Mouse (Mus musculus) testis, adult 2 months (tissue): ENCODE data around the gene Gltpd2. TPM values are rescaled to one million over a fixed set of nuclear protein-coding genes. Genes with fewer than 3 reads are reported as not detected.
A peak's percentile ranks its signal among the peaks of the same experiment; 100 is the strongest.
"Not testable (repeated sequence)": the region's sequence is repeated elsewhere in the genome, so short reads cannot be mapped to it uniquely, and the experiment has no call there.

Experiments used
- H3K27ac ChIP-seq: fragments of 200-500 bp; 2 replicates; pipeline ENCODE4 v1.5.1; 2012; ENCODE audit warnings: low read depth, low read length; ENCODE audit not compliant: control insufficient read depth, insufficient read depth
- H3K27me3 ChIP-seq: fragments of 200-500 bp; 2 replicates; pipeline ENCODE4 v1.6.1; 2012; ENCODE audit warnings: mild to moderate bottlenecking, low read length, moderate library complexity; ENCODE audit not compliant: control insufficient read depth, insufficient read depth
- H3K36me3 ChIP-seq: fragments of 200-500 bp; 2 replicates; pipeline ENCODE4 v1.6.1; 2012; ENCODE audit warnings: mild to moderate bottlenecking, low read length; ENCODE audit not compliant: control insufficient read depth, insufficient read depth
- H3K4me1 ChIP-seq: fragments of 200-500 bp; 2 replicates; pipeline ENCODE4 v1.6.1; 2012; ENCODE audit warnings: low read length; ENCODE audit not compliant: control insufficient read depth, insufficient read depth
- H3K4me3 ChIP-seq: fragments of 200-500 bp; 2 replicates; pipeline ENCODE4 v1.5.1; 2012; ENCODE audit warnings: low read depth, mild to moderate bottlenecking, low read length, moderate library complexity, mixed read lengths; ENCODE audit not compliant: control insufficient read depth
- CTCF ChIP-seq: fragments of 200-500 bp; IDR thresholded peaks from 2 replicates; pipeline ENCODE4 v1.5.1; 2012; ENCODE audit warnings: low read depth, mild to moderate bottlenecking, inconsistent platforms, low read length, moderate library complexity; ENCODE audit not compliant: control insufficient read depth, insufficient read depth, insufficient replicate concordance
- POLR2A ChIP-seq: fragments of 200-500 bp; IDR thresholded peaks from 2 replicates; pipeline ENCODE4 v1.6.1; 2012; ENCODE audit warnings: low read depth, mild to moderate bottlenecking, inconsistent platforms, low read length, moderate library complexity; ENCODE audit not compliant: control insufficient read depth
- polyA plus RNA-seq: library from polyadenylated mRNA; depleted of rRNA; stranded (reverse); fragments of >200 nt; gene quantifications from 2 replicates; pipeline ENCODE4 v1.2.3, GENCODE M21; 2012; rRNA removed

The Gltpd2 gene
- not detected in 2 replicates for polyA plus RNA-seq

- H3K4me3 ChIP-seq, result peak within 1 kb of the TSS; percentile 62
- TF ChIP-seq CTCF (no peak), POLR2A (no peak)
- peaks cover 10% of the 10 kb centered on the region for H3K4me1 ChIP-seq
- H3K36me3 ChIP-seq, result no peaks in the 10 kb centered on the region
- no peak within 1 kb of the TSS for H3K27ac ChIP-seq
- H3K27me3 ChIP-seq, result no peaks in the 10 kb centered on the region
Observed at GRCm38 (mm10) chr11:70518923-70519322, at the start of gene Gltpd2. TSS of gene Gltpd2 (plus strand) at chr11:70519196.

GRCm38 (mm10) chr11:70469764-70470163 lies 49.2 kb upstream of the Gltpd2 start:
- Histone ChIP-seq H3K36me3 (no peaks in the 10 kb centered on the region), H3K4me3 (no peak overlapping the region), H3K27me3 (no peaks in the 10 kb centered on the region), H3K4me1 (peaks cover 7% of the 10 kb centered on the region), H3K27ac (no peak overlapping the region; the same call in 1 of the 2 replicates)
- TF ChIP-seq POLR2A (no peak), CTCF (no peak)

GRCm38 (mm10) chr11:70472716-70473115 lies 46.3 kb upstream of the Gltpd2 start:
- Histone ChIP-seq H3K4me3 (no peak overlapping the region), H3K36me3 (no peaks in the 10 kb centered on the region), H3K27ac (no peak overlapping the region), H3K4me1 (peaks cover 7% of the 10 kb centered on the region), H3K27me3 (no peaks in the 10 kb centered on the region)
- no peak for TF ChIP-seq CTCF
- no peak for TF ChIP-seq POLR2A

GRCm38 (mm10) chr11:70473291-70473690 lies 45.7 kb upstream of the Gltpd2 start:
- not testable (repeated sequence) for H3K4me3 ChIP-seq, H3K27me3 ChIP-seq, H3K27ac ChIP-seq, H3K36me3 ChIP-seq, H3K4me1 ChIP-seq

GRCm38 (mm10) chr11:70474872-70475534 lies 44.0 kb upstream of the Gltpd2 start:
- Histone ChIP-seq H3K27me3 (no peaks in the 10 kb centered on the region), H3K4me1 (peaks cover 7% of the 10 kb centered on the region), H3K27ac (no peak overlapping the region), H3K36me3 (no peaks in the 10 kb centered on the region), H3K4me3 (no peak overlapping the region)
- TF ChIP-seq POLR2A (no peak), CTCF (no peak)

- Histone ChIP-seq H3K27ac (no peak overlapping the region), H3K36me3 (no peaks in the 10 kb centered on the region), H3K4me3 (no peak overlapping the region), H3K4me1 (no peaks in the 10 kb centered on the region), H3K27me3 (no peaks in the 10 kb centered on the region)
- no peak for TF ChIP-seq CTCF
- no peak for TF ChIP-seq POLR2A
Observed at GRCm38 (mm10) chr11:70485498-70485897, 33.5 kb upstream of the Gltpd2 start.

GRCm38 (mm10) chr11:70487816-70488215 lies 31.2 kb upstream of the Gltpd2 start:
- Histone ChIP-seq H3K4me1 (no peaks in the 10 kb centered on the region), H3K27ac (no peak overlapping the region), H3K36me3 (no peaks in the 10 kb centered on the region), H3K27me3 (no peaks in the 10 kb centered on the region), H3K4me3 (no peak overlapping the region)
- TF ChIP-seq CTCF, result no peak
- TF ChIP-seq POLR2A, result no peak

- no peak for TF ChIP-seq CTCF
- no peak for TF ChIP-seq POLR2A
- Histone ChIP-seq H3K27me3 (no peaks in the 10 kb centered on the region), H3K4me1 (no peaks in the 10 kb centered on the region), H3K4me3 (no peak overlapping the region), H3K36me3 (no peaks in the 10 kb centered on the region), H3K27ac (peak overlapping the region; percentile 68)
Observed at GRCm38 (mm10) chr11:70489138-70489537, 29.9 kb upstream of the Gltpd2 start.
